Mouse (Mus musculus): ENCODE data around the gene Rbbp9. TPM values are rescaled to one million over a fixed set of nuclear protein-coding genes. Genes with fewer than 3 reads are reported as not detected.

Gene Rbbp9
- total RNA-seq, 1 experiment = 7.9 TPM

GRCm38 (mm10) chr2:144525856-144526255 is 24.8 kb downstream of the Rbbp9 start:
- Histone ChIP-seq H3K36me3 (ENCODE audit: control insufficient read depth, insufficient read depth, low read length, poor library complexity, severe bottlenecking) (peaks cover 2% of the 10 kb centered on the region), H3K27ac (ENCODE audit: insufficient read depth, low read depth, low read length, poor library complexity, severe bottlenecking) (no peak overlapping the region), H3K9me3 (ENCODE audit: control insufficient read depth, insufficient read depth, low read depth, low read length) (no peaks in the 10 kb centered on the region), H3K9ac (ENCODE audit: insufficient read depth, low read depth, low read length, poor library complexity, severe bottlenecking) (no peak overlapping the region), H3K4me3 (ENCODE audit: insufficient read depth in 1 of 2, low read depth in 1 of 2, low read length in 2 of 2, poor library complexity in 1 of 2, severe bottlenecking in 1 of 2) (no peak overlapping the region), H3K4me1 (ENCODE audit: control insufficient read depth in 2 of 2, insufficient read depth in 2 of 2, low read length in 2 of 2, poor library complexity in 1 of 2) (0 out of 4 replicates have a peak, but pooled peaks cover 0 to 2% of the 10 kb centered on the region in 2 experiments)
- no peak for DNase-seq (ENCODE audit: low read depth, low spot score)
- TF ChIP-seq CHD2 (IDR thresholded peaks at IDR 0.05; ENCODE audit: low read depth, low read length) (no peak), ZC3H11A (IDR thresholded peaks at IDR 0.05; ENCODE audit: borderline replicate concordance, low read depth, low read length) (no peak), ZNF384 (IDR thresholded peaks at IDR 0.05; ENCODE audit: low read depth, low read length) (no peak), MAFK (IDR thresholded peaks at IDR 0.05; ENCODE audit: insufficient read depth, low read depth, low read length) (no peak), HCFC1 (IDR thresholded peaks at IDR 0.05; ENCODE audit: borderline replicate concordance, insufficient read depth, low read length) (no peak)
- in situ Hi-C loops (cut with MboI; ENCODE audit: low sequenced_read_pairs in 2 of 2, unreplicated experiment in 2 of 2) = no loop called here

GRCm38 (mm10) chr2:144519772-144520171 is 30.9 kb downstream of the Rbbp9 start:
- H3K4me3 ChIP-seq (ENCODE audit: insufficient read depth in 1 of 2, low read depth in 1 of 2, low read length in 2 of 2, poor library complexity in 1 of 2, severe bottlenecking in 1 of 2) = no peak overlapping the region
- no peak for DNase-seq (ENCODE audit: low read depth, low spot score)
- H3K9me3 ChIP-seq (ENCODE audit: control insufficient read depth, insufficient read depth, low read depth, low read length) = no peaks in the 10 kb centered on the region
- no peaks in the 10 kb centered on the region for H3K4me1 ChIP-seq (ENCODE audit: control insufficient read depth in 2 of 2, insufficient read depth in 2 of 2, low read length in 2 of 2, poor library complexity in 1 of 2)
- in situ Hi-C loops (cut with MboI; ENCODE audit: low sequenced_read_pairs in 2 of 2, unreplicated experiment in 2 of 2) = no loop called here
- H3K27ac ChIP-seq (ENCODE audit: insufficient read depth, low read depth, low read length, poor library complexity, severe bottlenecking) = no peak overlapping the region
- no peaks in the 10 kb centered on the region for H3K36me3 ChIP-seq (ENCODE audit: control insufficient read depth, insufficient read depth, low read length, poor library complexity, severe bottlenecking)
- H3K9ac ChIP-seq (ENCODE audit: insufficient read depth, low read depth, low read length, poor library complexity, severe bottlenecking) = no peak overlapping the region
- TF ChIP-seq ZC3H11A (IDR thresholded peaks at IDR 0.05; ENCODE audit: borderline replicate concordance, low read depth, low read length) (no peak), HCFC1 (IDR thresholded peaks at IDR 0.05; ENCODE audit: borderline replicate concordance, insufficient read depth, low read length) (no peak), CHD2 (IDR thresholded peaks at IDR 0.05; ENCODE audit: low read depth, low read length) (no peak), ZNF384 (IDR thresholded peaks at IDR 0.05; ENCODE audit: low read depth, low read length) (no peak), MAFK (IDR thresholded peaks at IDR 0.05; ENCODE audit: insufficient read depth, low read depth, low read length) (no peak)

GRCm38 (mm10) chr2:144514619-144515018 is 36.0 kb downstream of the Rbbp9 start:
- no peak for DNase-seq (ENCODE audit: low read depth, low spot score)
- no peaks in the 10 kb centered on the region for H3K4me1 ChIP-seq (ENCODE audit: control insufficient read depth in 2 of 2, insufficient read depth in 2 of 2, low read length in 2 of 2, poor library complexity in 1 of 2)
- TF ChIP-seq ZC3H11A (IDR thresholded peaks at IDR 0.05; ENCODE audit: borderline replicate concordance, low read depth, low read length) (no peak), MAFK (IDR thresholded peaks at IDR 0.05; ENCODE audit: insufficient read depth, low read depth, low read length) (no peak), ZNF384 (IDR thresholded peaks at IDR 0.05; ENCODE audit: low read depth, low read length) (no peak), HCFC1 (IDR thresholded peaks at IDR 0.05; ENCODE audit: borderline replicate concordance, insufficient read depth, low read length) (no peak), CHD2 (IDR thresholded peaks at IDR 0.05; ENCODE audit: low read depth, low read length) (no peak)
- H3K36me3 ChIP-seq (ENCODE audit: control insufficient read depth, insufficient read depth, low read length, poor library complexity, severe bottlenecking) = no peaks in the 10 kb centered on the region
- no peak overlapping the region for H3K9ac ChIP-seq (ENCODE audit: insufficient read depth, low read depth, low read length, poor library complexity, severe bottlenecking)
- H3K4me3 ChIP-seq (ENCODE audit: insufficient read depth in 1 of 2, low read depth in 1 of 2, low read length in 2 of 2, poor library complexity in 1 of 2, severe bottlenecking in 1 of 2) = no peak overlapping the region
- H3K9me3 ChIP-seq (ENCODE audit: control insufficient read depth, insufficient read depth, low read depth, low read length) = no peaks in the 10 kb centered on the region
- no peak overlapping the region for H3K27ac ChIP-seq (ENCODE audit: insufficient read depth, low read depth, low read length, poor library complexity, severe bottlenecking)
- in situ Hi-C loops (cut with MboI; ENCODE audit: low sequenced_read_pairs in 2 of 2, unreplicated experiment in 2 of 2) = no loop called here

GRCm38 (mm10) chr2:144502134-144502533 is 48.5 kb downstream of the Rbbp9 start:
- H3K27ac ChIP-seq (ENCODE audit: insufficient read depth, low read depth, low read length, poor library complexity, severe bottlenecking) = no peak overlapping the region
- H3K4me3 ChIP-seq (ENCODE audit: insufficient read depth in 1 of 2, low read depth in 1 of 2, low read length in 2 of 2, poor library complexity in 1 of 2, severe bottlenecking in 1 of 2) = no peak overlapping the region
- no peak overlapping the region for H3K9ac ChIP-seq (ENCODE audit: insufficient read depth, low read depth, low read length, poor library complexity, severe bottlenecking)
- in situ Hi-C loops (cut with MboI; ENCODE audit: low sequenced_read_pairs in 2 of 2, unreplicated experiment in 2 of 2) = no loop called here
- no peak for TF ChIP-seq ZC3H11A (IDR thresholded peaks at IDR 0.05; ENCODE audit: borderline replicate concordance, low read depth, low read length)
- no peak for TF ChIP-seq HCFC1 (IDR thresholded peaks at IDR 0.05; ENCODE audit: borderline replicate concordance, insufficient read depth, low read length)
- TF ChIP-seq ZNF384 (IDR thresholded peaks at IDR 0.05; ENCODE audit: low read depth, low read length) = no peak
- TF ChIP-seq CHD2 (IDR thresholded peaks at IDR 0.05; ENCODE audit: low read depth, low read length) = no peak
- no peak for TF ChIP-seq MAFK (IDR thresholded peaks at IDR 0.05; ENCODE audit: insufficient read depth, low read depth, low read length)
- H3K36me3 ChIP-seq (ENCODE audit: control insufficient read depth, insufficient read depth, low read length, poor library complexity, severe bottlenecking) = no peaks in the 10 kb centered on the region
- no peak for DNase-seq (ENCODE audit: low read depth, low spot score)
- H3K4me1 ChIP-seq (ENCODE audit: control insufficient read depth in 2 of 2, insufficient read depth in 2 of 2, low read length in 2 of 2, poor library complexity in 1 of 2) = no peaks in the 10 kb centered on the region
- H3K9me3 ChIP-seq (ENCODE audit: control insufficient read depth, insufficient read depth, low read depth, low read length) = no peaks in the 10 kb centered on the region

Other genes with a start within 250 kb of the Rbbp9 start
- gene Ovol2, start 218.7 kb downstream of the Rbbp9 start, total RNA-seq (2012; rRNA removed) = 1.8 and 2.1 TPM in 2 replicates
- gene Kat14, start 181.9 kb downstream of the Rbbp9 start, total RNA-seq (2012; rRNA removed) = 37.7 and 43.9 TPM in 2 replicates
- not detected in 2 replicates for gene Pet117, start 181.9 kb downstream of the Rbbp9 start, total RNA-seq (2012; rRNA removed)
- 0.53 and 1.0 TPM in 2 replicates for gene Dzank1, start 23.5 kb downstream of the Rbbp9 start, total RNA-seq (2012; rRNA removed)
- gene Polr3f, start 23.2 kb downstream of the Rbbp9 start, total RNA-seq (2012; rRNA removed) = 36.5 and 48.4 TPM in 2 replicates
- 78.5 and 95.8 TPM in 2 replicates for gene Sec23b, start 5.4 kb upstream of the Rbbp9 start, total RNA-seq (2012; rRNA removed)
- gene Smim26, start 43.2 kb upstream of the Rbbp9 start, total RNA-seq (2012; rRNA removed) = 35.6 and 35.7 TPM in 2 replicates
- 21.2 and 29.4 TPM in 2 replicates for gene Dtd1, start 49.0 kb upstream of the Rbbp9 start, total RNA-seq (2012; rRNA removed)

Measured in ES-E14 (cell line).